Mouse (Mus musculus) limb, embryonic 11.5 days (tissue): Measurements from ENCODE around the gene Wdr31. TPM values are rescaled to one million over a fixed set of nuclear protein-coding genes. Genes with fewer than 3 reads are reported as not detected.

ENCODE experiments used
- ATAC-seq: fragments of 200-750 bp; cut with Nextera tagmentation; 2 replicates; pipeline ENCODE4 v1.8.0; 2017; ENCODE audit warnings: low read depth; ENCODE audit not compliant: insufficient number of reproducible peaks, low FRiP score, low TSS enrichment
- DNase-seq: peaks from one replicate; pipeline ENCODE4 v3.0.0-alpha.2; 2015; ENCODE audit warnings: low spot score
- H3K27ac ChIP-seq: fragments of 300-500 bp; sonication (generic); replicated peaks from 2 replicates; pipeline ENCODE4 v1.5.1; 2014; ENCODE audit warnings: low read depth, mild to moderate bottlenecking, low read length
- H3K27me3 ChIP-seq: fragments of 300-500 bp; sonication (generic); 2 replicates; pipeline ENCODE4 v1.6.1; 2014; ENCODE audit warnings: mild to moderate bottlenecking, low read length, mixed read lengths; ENCODE audit not compliant: control insufficient read depth, insufficient read depth
- H3K36me3 ChIP-seq: fragments of 300-500 bp; sonication (generic); 2 replicates; pipeline ENCODE4 v1.6.1; 2014; ENCODE audit warnings: mild to moderate bottlenecking, low read length, moderate library complexity, mixed read lengths; ENCODE audit not compliant: control insufficient read depth, insufficient read depth
- H3K4me1 ChIP-seq: fragments of 300-500 bp; sonication (generic); 2 replicates; pipeline ENCODE4 v1.6.1; 2014; ENCODE audit warnings: low read length, mixed read lengths; ENCODE audit not compliant: control insufficient read depth, insufficient read depth
- H3K4me2 ChIP-seq: fragments of 300-500 bp; sonication (generic); 2 replicates; pipeline ENCODE4 v1.6.1; 2014; ENCODE audit warnings: low read depth, mild to moderate bottlenecking, moderate library complexity; ENCODE audit not compliant: severe bottlenecking
- H3K4me3 ChIP-seq: fragments of 300-500 bp; sonication (generic); 2 replicates; pipeline ENCODE4 v1.5.1; 2014; ENCODE audit warnings: low read depth, low read length
- H3K9ac ChIP-seq: fragments of 300-500 bp; sonication (generic); 2 replicates; pipeline ENCODE4 v1.6.1; 2014; ENCODE audit warnings: mild to moderate bottlenecking, low read length
- H3K9me3 ChIP-seq: fragments of 300-500 bp; sonication (generic); 2 replicates; pipeline ENCODE4 v1.6.1; 2016; ENCODE audit warnings: low read length; ENCODE audit not compliant: control insufficient read depth
- whole genome bisulfite sequencing: fragments of 180-500 bp; shearing (Covaris S2); extraction: QIAGEN DNeasy Blood & Tissue Kit; methylation state at CpG from one replicate; pipeline ENCODE4 v1.1.7; 2014; 5-methylcytosine and 5-hydroxymethylcytosine counted together
- polyA plus RNA-seq: library from polyadenylated mRNA; unstranded; fragments of >200 nt; fragmentation: Nextera tagmentation; extraction: Ambion mirVana; gene quantifications from 2 replicates; pipeline ENCODE4 v1.2.1, GENCODE M21; 2014

Gene Wdr31
- polyA plus RNA-seq, 1 experiment from 2014 or later = 8.1 TPM

GRCm38 (mm10) chr4:62440986-62441385, 29.7 kb downstream of the Wdr31 start:
- no peak for ATAC-seq
- Histone ChIP-seq H3K27ac (no peak overlapping the region), H3K9me3 (no peaks in the 10 kb centered on the region), H3K36me3 (no peaks in the 10 kb centered on the region), H3K4me1 (no peaks in the 10 kb centered on the region), H3K27me3 (no peaks in the 10 kb centered on the region), H3K4me2 (no peak overlapping the region), H3K9ac (no peak overlapping the region), H3K4me3 (no peak overlapping the region)
- WGBS = 74% methylated on average over 4 of the region's 4 CpGs
- no peak for DNase-seq

DNA sequence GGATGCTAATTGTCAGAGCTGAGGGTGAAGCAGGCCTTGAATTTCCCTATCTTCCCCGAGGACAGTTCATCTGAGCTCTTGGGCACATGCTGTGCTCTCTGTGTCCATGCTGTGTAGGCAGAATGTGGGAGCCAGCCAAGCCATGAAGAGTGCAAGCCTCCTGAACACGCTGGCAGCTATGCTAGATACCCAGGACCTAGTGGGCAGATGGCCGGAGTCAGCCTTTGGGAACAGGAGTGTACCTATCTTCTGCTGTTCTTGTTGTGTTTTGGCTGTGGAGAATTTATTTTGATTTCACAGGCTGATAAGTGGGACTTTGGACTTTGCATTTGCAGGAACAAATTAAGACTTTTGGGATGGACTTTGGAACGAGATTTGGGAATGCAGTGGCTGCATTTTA, 30.2 kb downstream of the Wdr31 start:
- ATAC-seq = no peak
- no peak overlapping the region for H3K9ac ChIP-seq
- no peak overlapping the region for H3K4me2 ChIP-seq
- no peak overlapping the region for H3K4me3 ChIP-seq
- H3K9me3 ChIP-seq = no peaks in the 10 kb centered on the region
- no peak for DNase-seq
- H3K4me1 ChIP-seq = no peaks in the 10 kb centered on the region
- 81% methylated on average over 4 of the region's 4 CpGs for WGBS
- no peaks in the 10 kb centered on the region for H3K27me3 ChIP-seq
- H3K27ac ChIP-seq = no peak overlapping the region
- no peaks in the 10 kb centered on the region for H3K36me3 ChIP-seq

- H3K9ac ChIP-seq = no peak overlapping the region
- H3K4me1 ChIP-seq = no peaks in the 10 kb centered on the region
- H3K4me3 ChIP-seq = no peak overlapping the region
- DNase-seq = no peak
- no peaks in the 10 kb centered on the region for H3K36me3 ChIP-seq
- H3K27ac ChIP-seq = no peak overlapping the region
- ATAC-seq = no peak
- no peaks in the 10 kb centered on the region for H3K9me3 ChIP-seq
- H3K4me2 ChIP-seq = no peak overlapping the region
- 79% methylated on average over 4 of the region's 4 CpGs for WGBS
- no peaks in the 10 kb centered on the region for H3K27me3 ChIP-seq
Observed at GRCm38 (mm10) chr4:62439793-62440192, 30.9 kb downstream of the Wdr31 start.

DNA sequence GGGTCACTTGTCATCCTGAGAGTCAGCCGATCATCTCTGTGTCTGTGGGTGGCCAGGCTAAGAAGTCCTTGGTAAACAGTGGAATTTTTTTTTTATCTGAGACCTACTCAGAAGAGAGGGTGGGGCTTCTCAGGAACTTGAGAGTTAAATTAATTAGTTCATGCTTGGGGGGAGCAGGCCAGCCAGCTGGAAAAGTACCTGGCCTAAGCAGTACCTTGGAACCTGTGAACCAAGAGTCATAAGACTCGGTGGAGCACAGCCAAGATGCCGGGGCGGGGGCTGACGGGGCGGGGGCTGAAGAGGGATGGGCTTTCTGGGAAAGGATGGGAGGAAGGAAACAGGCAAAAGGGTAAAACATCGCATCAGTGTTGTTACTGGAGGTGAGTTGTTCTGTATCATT, 32.8 kb downstream of the Wdr31 start:
- Histone ChIP-seq H3K9me3 (no peaks in the 10 kb centered on the region), H3K4me3 (no peak overlapping the region), H3K4me1 (no peaks in the 10 kb centered on the region), H3K27ac (no peak overlapping the region), H3K4me2 (no peak overlapping the region), H3K9ac (no peak overlapping the region), H3K27me3 (no peaks in the 10 kb centered on the region), H3K36me3 (no peaks in the 10 kb centered on the region)
- no peak for ATAC-seq
- 78% methylated on average over 7 of the region's 7 CpGs for WGBS
- no peak for DNase-seq

DNA sequence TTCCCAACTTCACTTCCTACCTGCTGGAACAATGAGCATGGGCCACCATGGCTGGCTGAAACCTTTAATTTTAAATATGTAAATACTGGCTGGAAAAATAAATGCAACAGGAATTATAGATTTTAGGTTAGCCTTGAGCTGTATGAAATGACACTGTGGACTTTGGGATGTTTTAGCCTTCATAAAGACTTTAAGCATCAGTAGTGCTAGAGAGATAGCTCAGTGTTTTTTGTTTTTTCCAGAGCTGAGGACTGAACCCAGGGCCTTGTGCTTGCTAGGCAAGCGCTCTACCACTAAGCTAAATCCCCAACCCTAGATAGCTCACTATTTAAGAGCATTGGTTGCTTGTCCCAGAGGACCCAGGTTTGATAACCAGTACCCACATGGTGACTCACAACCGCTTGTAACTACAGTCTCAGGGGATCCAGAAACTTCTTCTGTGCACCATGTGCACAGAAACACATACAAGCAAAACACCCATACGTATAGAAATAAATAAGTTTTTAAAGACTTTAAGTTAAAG, 33.4 kb downstream of the Wdr31 start:
- H3K27ac ChIP-seq = no peak overlapping the region
- WGBS = 87% methylated on average over 3 of the region's 3 CpGs
- no peaks in the 10 kb centered on the region for H3K4me1 ChIP-seq
- DNase-seq (no peak), ATAC-seq (no peak)
- no peaks in the 10 kb centered on the region for H3K36me3 ChIP-seq
- no peak overlapping the region for H3K4me3 ChIP-seq
- no peaks in the 10 kb centered on the region for H3K27me3 ChIP-seq
- H3K4me2 ChIP-seq = no peak overlapping the region
- no peak overlapping the region for H3K9ac ChIP-seq
- no peaks in the 10 kb centered on the region for H3K9me3 ChIP-seq

DNA sequence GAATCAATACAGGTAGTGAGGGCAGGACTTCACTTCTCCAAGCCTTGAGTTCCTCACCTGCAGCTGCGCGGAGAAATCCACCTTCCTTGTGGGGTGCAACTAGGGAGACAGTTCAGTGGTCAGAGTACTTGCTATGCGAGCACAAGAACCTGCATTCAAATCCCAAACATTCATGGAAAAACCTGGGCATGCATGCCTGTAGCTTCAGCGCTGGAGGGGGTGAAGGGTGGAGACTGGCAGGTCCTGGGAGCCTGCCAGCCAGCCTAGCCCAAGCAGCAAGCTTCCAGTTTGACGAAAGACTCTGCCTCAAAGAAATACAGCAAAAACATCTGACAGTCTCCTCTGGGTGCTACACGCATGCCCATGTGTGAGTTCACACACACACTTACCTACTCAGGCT, 35.6 kb downstream of the Wdr31 start, which contains the start of gene Rnf183:
Rnf183 (minus strand) TSS at position 172 of the 400 bp plus-strand sequence.
- no peak within 1 kb of the TSS for H3K9ac ChIP-seq
- 80% methylated on average over 6 of the region's 6 CpGs for WGBS
- H3K27me3 ChIP-seq = no peaks in the 10 kb centered on the region
- H3K36me3 ChIP-seq = no peaks in the 10 kb centered on the region
- H3K27ac ChIP-seq = no peak within 1 kb of the TSS
- ATAC-seq (no peak), DNase-seq (no peak)
- no peaks in the 10 kb centered on the region for H3K9me3 ChIP-seq
- H3K4me1 ChIP-seq = no peaks in the 10 kb centered on the region
- H3K4me2 ChIP-seq = no peak within 1 kb of the TSS
- H3K4me3 ChIP-seq = no peak within 1 kb of the TSS

- no peak overlapping the region for H3K9ac ChIP-seq
- DNase-seq (no peak), ATAC-seq (no peak)
- no peaks in the 10 kb centered on the region for H3K9me3 ChIP-seq
- no peak overlapping the region for H3K27ac ChIP-seq
- H3K4me2 ChIP-seq = no peak overlapping the region
- no peak overlapping the region for H3K4me3 ChIP-seq
- no peaks in the 10 kb centered on the region for H3K27me3 ChIP-seq
- H3K4me1 ChIP-seq = no peaks in the 10 kb centered on the region
- H3K36me3 ChIP-seq = no peaks in the 10 kb centered on the region
- 77% methylated on average over 7 of the region's 7 CpGs for WGBS
Observed at GRCm38 (mm10) chr4:62433939-62434870, 36.5 kb downstream of the Wdr31 start.

DNA sequence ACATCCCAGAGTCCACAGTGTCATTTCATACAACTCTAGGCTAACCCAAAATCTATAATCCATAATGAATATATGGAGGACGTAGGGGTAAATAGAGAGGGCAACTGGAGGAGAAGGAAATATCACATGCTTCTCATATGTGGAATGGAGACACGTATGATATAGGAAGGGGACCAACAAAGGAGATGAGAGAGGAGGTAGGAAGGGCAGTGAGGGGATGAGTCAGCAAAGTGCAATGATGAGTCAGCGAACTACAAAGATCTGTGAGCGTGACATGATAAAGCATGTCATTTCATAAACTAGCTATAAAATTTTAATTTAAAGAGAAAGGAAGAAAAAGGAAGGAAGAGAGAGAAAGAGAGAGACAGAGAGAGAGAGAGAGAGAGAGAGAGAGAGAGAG, 39.2 kb downstream of the Wdr31 start:
- Histone ChIP-seq H3K36me3 (no peaks in the 10 kb centered on the region), H3K27me3 (no peaks in the 10 kb centered on the region), H3K4me3 (no peak overlapping the region), H3K9me3 (no peaks in the 10 kb centered on the region), H3K4me2 (no peak overlapping the region), H3K9ac (no peak overlapping the region), H3K27ac (no peak overlapping the region), H3K4me1 (no peaks in the 10 kb centered on the region)
- no peak for ATAC-seq
- no peak for DNase-seq
- WGBS = 85% methylated on average over 4 of the region's 4 CpGs
